Mouse (Mus musculus) embryo, embryonic 9.5 days (tissue): ENCODE measurements around the gene Etnk1.
A peak's percentile ranks its signal among the peaks of the same experiment; 100 is the strongest.

ENCODE experiments used
- DNase-seq: peaks from one replicate; pipeline ENCODE4 v3.0.0-alpha.2; 2017; ENCODE audit errors: extremely low spot score

Gene Etnk1

GRCm38 (mm10) chr6:143216221-143216620 is 49.2 kb downstream of the Etnk1 start:
- no peak for DNase-seq

- DNase-seq: peak; percentile 72
Observed at GRCm38 (mm10) chr6:143219347-143219746, 52.3 kb downstream of the Etnk1 start.

GRCm38 (mm10) chr6:143221245-143221644 is 54.2 kb downstream of the Etnk1 start:
- no peak for DNase-seq

DNA sequence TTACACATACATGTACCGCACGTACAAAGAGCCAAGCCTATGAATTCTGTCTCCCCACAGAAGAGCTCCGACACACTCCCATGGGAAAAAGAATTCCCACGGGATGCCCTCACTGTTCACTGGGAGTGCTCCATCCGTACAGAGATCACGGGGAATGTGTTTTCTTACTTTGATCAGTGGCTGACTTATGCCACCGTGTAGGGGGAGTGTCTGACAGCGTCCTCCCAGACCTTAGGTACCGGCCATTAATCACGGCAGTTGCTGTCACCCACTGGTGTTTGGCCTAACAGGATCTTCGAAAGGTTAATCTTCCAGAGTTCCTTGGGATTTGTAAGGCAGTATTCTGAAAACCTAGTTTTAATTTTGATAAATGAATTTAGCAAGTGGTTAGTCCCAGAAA is 57.0 kb downstream of the Etnk1 start:
- DNase-seq: peak; percentile 12

GRCm38 (mm10) chr6:143224885-143225284 is 57.9 kb downstream of the Etnk1 start:
- DNase-seq: no peak

DNA sequence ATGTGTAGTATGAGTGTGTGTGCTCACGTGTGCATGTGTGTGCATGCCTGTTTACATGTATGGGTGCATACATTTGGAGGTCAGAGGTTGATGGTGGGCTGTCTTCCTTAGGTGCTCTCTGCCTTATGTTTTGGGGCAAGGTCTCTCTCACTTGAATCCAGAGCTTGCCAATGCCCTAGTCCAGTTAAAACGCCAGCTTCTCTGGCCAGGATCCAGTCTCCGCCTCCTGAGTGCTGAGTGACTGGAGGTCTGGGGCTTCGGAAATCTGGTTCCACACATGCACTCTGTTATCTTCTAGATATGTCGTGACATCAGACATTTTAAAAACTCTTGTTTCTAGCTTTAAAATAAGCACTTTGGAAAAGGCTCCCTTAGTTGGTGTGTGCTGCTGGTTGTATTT is 61.7 kb downstream of the Etnk1 start:
- no peak for DNase-seq

- no peak for DNase-seq
Observed at GRCm38 (mm10) chr6:143229906-143230305, 62.9 kb downstream of the Etnk1 start.

- DNase-seq: no peak
Observed at GRCm38 (mm10) chr6:143230888-143231287, 63.9 kb downstream of the Etnk1 start.

DNA sequence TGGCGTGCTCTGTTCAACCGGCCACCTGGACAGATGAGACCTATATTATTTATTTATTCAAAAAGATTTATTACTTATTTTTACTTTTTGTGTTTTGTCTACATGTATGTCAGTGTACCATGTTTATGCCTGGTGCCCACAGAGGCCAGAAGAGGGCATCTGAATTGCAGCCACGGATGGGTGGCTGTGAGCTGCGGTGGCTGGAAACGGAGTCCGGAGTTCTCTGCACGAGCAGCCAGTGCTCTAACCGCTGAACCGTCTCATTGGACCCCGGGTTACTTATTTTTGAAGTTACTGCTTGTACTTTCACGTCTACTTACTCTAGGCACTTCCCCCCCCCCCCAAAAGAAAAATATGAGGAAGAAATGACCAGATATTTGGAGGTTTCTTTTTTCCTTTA is 65.7 kb downstream of the Etnk1 start:
- DNase-seq: no peak

DNA sequence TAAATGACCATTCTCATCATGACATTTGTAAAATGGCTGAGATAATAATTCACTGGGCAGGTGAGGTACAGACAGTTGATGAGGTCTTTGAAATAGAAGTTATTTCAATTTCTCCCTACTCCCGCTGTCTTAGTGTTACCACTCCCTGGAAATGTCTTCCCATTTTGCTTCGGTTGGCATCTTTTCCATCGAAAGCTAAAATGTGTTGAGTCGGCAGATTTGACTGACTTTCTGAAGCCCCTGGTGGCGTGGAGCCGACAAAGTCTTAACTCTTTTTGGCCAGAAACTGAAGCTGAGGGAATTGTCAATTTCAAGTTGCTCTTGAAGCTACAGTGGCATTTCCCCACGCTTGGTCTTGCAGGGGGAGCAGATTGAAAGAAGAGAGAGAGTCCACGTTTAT is 67.8 kb downstream of the Etnk1 start:
- DNase-seq: no peak

DNA sequence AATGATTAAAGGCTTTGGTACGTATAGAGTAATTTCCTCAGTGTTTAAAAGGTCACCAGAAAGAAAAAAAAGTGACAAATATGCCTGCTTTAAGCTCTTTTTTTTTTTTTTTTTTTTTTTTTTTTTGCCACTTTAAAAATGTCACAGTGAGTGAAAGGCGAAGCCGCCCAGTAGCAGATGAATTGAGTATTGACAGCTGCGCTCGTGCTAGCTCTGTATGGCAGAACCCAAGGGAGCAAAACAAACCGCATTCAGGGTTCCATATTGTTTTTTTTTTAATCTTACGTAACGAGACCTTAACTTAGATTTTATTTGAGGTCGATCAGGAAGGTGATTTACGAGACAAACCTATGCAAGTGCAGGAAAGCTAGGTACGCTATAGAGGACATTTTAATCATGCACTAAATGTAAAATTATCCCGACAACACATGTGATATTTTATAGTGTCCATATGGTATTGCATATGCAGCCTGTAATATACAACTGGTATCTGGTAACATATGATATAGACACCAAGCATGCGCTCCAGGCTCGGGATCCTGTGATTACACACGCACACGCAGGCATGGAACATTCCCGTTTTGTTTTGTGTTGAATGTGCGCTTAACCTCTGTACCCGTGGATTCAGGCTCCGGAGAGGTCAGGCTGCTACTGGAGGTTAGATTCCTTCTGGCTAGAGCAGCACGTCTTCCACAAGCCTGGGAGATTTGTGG is 72.5 kb downstream of the Etnk1 start:
- no peak for DNase-seq

DNA sequence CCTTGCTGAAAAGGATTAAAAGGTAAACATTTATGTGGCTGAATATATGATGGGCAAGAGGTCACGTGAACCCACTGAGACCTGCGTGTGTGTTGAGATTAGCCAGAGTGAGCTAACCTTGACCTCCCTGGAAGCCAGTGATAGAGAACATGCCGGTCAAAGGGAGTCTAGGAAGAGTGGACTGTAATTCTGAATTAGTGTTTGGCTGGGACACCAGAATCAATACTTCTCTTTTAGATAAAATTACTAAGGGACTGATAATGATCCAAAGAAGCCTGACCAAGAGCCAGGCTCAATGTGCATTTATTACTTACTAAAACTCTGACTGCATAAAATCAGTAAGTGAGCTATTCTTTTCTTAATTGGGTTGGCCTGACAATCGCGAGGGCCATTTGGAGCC is 76.2 kb downstream of the Etnk1 start:
- no peak for DNase-seq

- DNase-seq: no peak
Observed at GRCm38 (mm10) chr6:143257921-143258320, 90.9 kb downstream of the Etnk1 start.

GRCm38 (mm10) chr6:143259169-143259629 is 92.2 kb downstream of the Etnk1 start:
- DNase-seq: peak; percentile 22

- DNase-seq: peak; percentile 15
Observed at GRCm38 (mm10) chr6:143259870-143260559, 93.0 kb downstream of the Etnk1 start.

DNA sequence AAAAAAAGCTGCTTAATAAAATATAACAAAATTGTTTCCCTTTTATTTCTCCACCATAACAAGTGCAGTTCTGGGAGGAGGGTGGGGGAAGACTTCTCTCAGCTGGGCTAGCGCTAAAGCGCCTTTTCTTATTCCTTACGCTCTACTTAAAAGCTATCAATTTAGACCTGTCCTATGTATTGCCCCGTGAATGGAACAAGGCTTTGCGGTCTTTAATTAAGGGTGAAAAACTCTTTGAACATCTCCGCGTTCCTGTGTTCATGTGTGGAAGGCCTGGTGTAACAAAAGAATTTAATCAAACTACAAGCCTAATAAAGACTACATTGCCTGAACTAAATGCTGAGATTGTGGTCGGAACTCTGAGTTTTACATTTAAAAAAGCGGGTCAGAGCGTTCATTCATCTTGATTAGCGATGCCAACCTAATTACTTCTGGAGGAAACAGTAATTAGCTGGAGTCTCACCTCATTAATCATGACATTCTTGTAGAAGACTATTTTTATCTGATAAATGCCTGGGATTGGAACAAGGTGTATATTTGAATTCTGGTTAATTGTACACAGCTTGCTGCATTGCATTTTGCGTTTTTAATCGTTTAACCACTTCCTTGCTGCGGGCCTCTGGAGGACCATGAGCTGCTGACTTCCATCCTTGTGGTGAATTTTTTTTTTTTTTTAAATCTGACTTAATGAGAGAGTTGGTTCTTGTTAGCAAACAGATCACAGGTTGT is 93.7 kb downstream of the Etnk1 start:
- peak; percentile 24 for DNase-seq

GRCm38 (mm10) chr6:143261289-143261665 is 94.3 kb downstream of the Etnk1 start:
- peak; percentile 22 for DNase-seq

GRCm38 (mm10) chr6:143265482-143265881 is 98.5 kb downstream of the Etnk1 start:
- no peak for DNase-seq

- DNase-seq: no peak
Observed at GRCm38 (mm10) chr6:143279222-143279621, 112.2 kb downstream of the Etnk1 start.
